19 mouse cellular contexts compared by ENCODE assay signal in the genomic region with DNA sequence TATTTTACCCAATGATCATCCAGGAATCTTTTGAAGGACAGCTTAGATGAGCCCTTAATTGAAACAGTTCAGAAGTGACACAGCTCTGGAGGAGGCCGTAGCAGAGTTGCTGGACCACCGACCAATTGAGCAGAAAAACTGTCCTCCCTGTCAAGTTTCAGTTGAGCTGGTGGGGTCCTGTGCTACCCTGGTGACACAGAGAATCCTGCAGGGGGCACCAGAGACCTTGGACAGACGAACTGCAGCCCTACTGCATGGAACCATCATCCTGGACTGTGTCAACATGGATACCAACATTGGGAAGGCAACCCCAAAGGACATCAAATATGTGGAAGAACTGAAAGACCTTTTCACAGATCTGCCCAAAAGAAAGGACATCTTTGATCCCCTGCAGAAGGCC.
DNase-seq lines count a peak whose midpoint lies in the region; TF ChIP-seq lines count a peak whose summit lies in the region.
"Had no signal": no experiment of that assay in that cellular context is flagged by ENCODE, and none has a peak within 500 bp of the region (broad histone marks: within the 10 kb centered on the region; RNA-seq: fewer than 3 reads in every experiment).

No protein-coding gene starts in this region.

- peak; percentile 3 for DNase-seq in adrenal gland, postnatal 25 days
- no peak for DNase-seq in adrenal gland, postnatal 10 days
- no peak for DNase-seq in left cerebral cortex, adult 2 months (ENCODE audit: extremely low spot score in 1 of 2, low spot score in 2 of 2)
- DNase-seq in left cerebral cortex, postnatal 25 days (ENCODE audit: low spot score in 2 of 2), result no peak
- DNase-seq in R1 (ENCODE audit: low read depth, low spot score), result peak; percentile 9
- DNase-seq in cerebellum, adult 11-12 months, result no peak
- no peak for DNase-seq in left cerebral cortex, postnatal 36 days (ENCODE audit: low spot score in 2 of 2)
- DNase-seq: cerebellum, adult 8-10 months; gastrocnemius, postnatal 25 days; heart, adult 11 months; heart, postnatal 36 days; kidney, adult 9 months; kidney, postnatal 10 days; right cerebral cortex, postnatal 4 days had no signal

- H3K4me3 ChIP-seq in left cerebral cortex, adult 2 months, result no peak overlapping the region
- H3K4me3 ChIP-seq in C2C12 (ENCODE audit: insufficient read depth, poor library complexity, severe bottlenecking), result no peak overlapping the region
- H3K4me3 ChIP-seq: hindbrain, embryonic 12.5 days; limb, embryonic 13.5 days; lung, embryonic 15.5 days had no signal

- no peaks in the 10 kb centered on the region for H3K79me3 ChIP-seq in C2C12 (ENCODE audit: low read depth)

- TF ChIP-seq CTCF in left cerebral cortex, adult 2 months (IDR thresholded peaks at IDR 0.05), result peak; percentile 26
- peak; percentile 19 for TF ChIP-seq CTCF in C2C12 (IDR thresholded peaks at IDR 0.05; ENCODE audit: control insufficient read depth, insufficient read depth, insufficient read length)

- no peaks in the 10 kb centered on the region for H3K27me3 ChIP-seq in C2C12 (ENCODE audit: control insufficient read depth, insufficient read depth, insufficient read length)
- H3K27me3 ChIP-seq: hindbrain, embryonic 12.5 days; limb, embryonic 13.5 days; lung, embryonic 15.5 days had no signal

- no peaks in the 10 kb centered on the region for H3K36me3 ChIP-seq in C2C12 (ENCODE audit: control insufficient read depth, insufficient read depth)
- H3K36me3 ChIP-seq: hindbrain, embryonic 12.5 days; limb, embryonic 13.5 days; lung, embryonic 15.5 days had no signal

- intact Hi-C loops in left cerebral cortex, adult 2 months (cut with DNase I), result loop anchor here (2.0 kb wide), 1 partner anchor 65 kb away; no protein-coding TSS in a partner anchor
- intact Hi-C loops in left cerebral cortex, postnatal 25 days (cut with DNase I), result no loop called here
- intact Hi-C loops in left cerebral cortex, postnatal 36 days (cut with DNase I), result no loop called here

- H3K27ac ChIP-seq in left cerebral cortex, adult 2 months, result no peak overlapping the region
- H3K27ac ChIP-seq: hindbrain, embryonic 12.5 days; limb, embryonic 13.5 days; lung, embryonic 15.5 days; stomach, postnatal 0 days had no signal

- H3ac ChIP-seq in C2C12 (ENCODE audit: control insufficient read depth, insufficient read length, low read depth), result no peak overlapping the region

- H3K79me2 ChIP-seq in C2C12 (ENCODE audit: control insufficient read depth, insufficient read depth), result no peaks in the 10 kb centered on the region

TF ChIP-seq in C2C12, 6 proteins besides CTCF, POLR2A, EP300 and RAD21:
- TF ChIP-seq FOSL1 (IDR thresholded peaks at IDR 0.05; ENCODE audit: insufficient read depth, low read length, poor library complexity, severe bottlenecking), result no peak
- TF ChIP-seq MYOG (IDR thresholded peaks at IDR 0.05; ENCODE audit: control insufficient read depth, extremely low read depth, insufficient read length), result no peak
- TF ChIP-seq MAX (IDR thresholded peaks at IDR 0.05), result no peak
- no peak for TF ChIP-seq USF1 (IDR thresholded peaks at IDR 0.05; ENCODE audit: low read depth)
- no peak for TF ChIP-seq CEBPB (IDR thresholded peaks at IDR 0.05; ENCODE audit: low read depth)
- no peak for TF ChIP-seq MYOD1 (IDR thresholded peaks at IDR 0.05; ENCODE audit: control insufficient read depth, insufficient read length, low read depth)

Comparison
In these comparisons a context has a peak if more than half of its experiments do, and no peak if none do; other contexts are left out.
1. DNase-seq: peak in adrenal gland, postnatal 25 days (single experiment) and R1 (single experiment); none in adrenal gland, postnatal 10 days (single experiment), left cerebral cortex, adult 2 months (0 of 2), left cerebral cortex, postnatal 25 days (0 of 2), cerebellum, adult 11-12 months (single experiment) and left cerebral cortex, postnatal 36 days (0 of 2).